Mouse (Mus musculus) neural tube, embryonic 14.5 days (tissue): ENCODE measurements around the gene Ier2. TPM values are rescaled to one million over a fixed set of nuclear protein-coding genes. Genes with fewer than 3 reads are reported as not detected.

Source experiments
- ATAC-seq: fragments of 200-750 bp; cut with Nextera tagmentation; 2 replicates; pipeline ENCODE4 v1.8.0; 2017; ENCODE audit warnings: low read depth, mild to moderate bottlenecking, moderate TSS enrichment, moderate library complexity
- H3K27ac ChIP-seq: fragments of 300-500 bp; sonication (generic); 2 replicates; pipeline ENCODE4 v1.5.1; 2014; ENCODE audit warnings: low read depth, mild to moderate bottlenecking, control low read depth, low read length, moderate library complexity, mixed read lengths
- H3K27me3 ChIP-seq: fragments of 300-500 bp; sonication (generic); 2 replicates; pipeline ENCODE4 v1.6.1; 2014; ENCODE audit warnings: low read length; ENCODE audit not compliant: control insufficient read depth, insufficient read depth
- H3K36me3 ChIP-seq: fragments of 300-500 bp; sonication (generic); 2 replicates; pipeline ENCODE4 v1.6.1; 2014; ENCODE audit warnings: low read length, mixed read lengths; ENCODE audit not compliant: control insufficient read depth, insufficient read depth
- H3K4me1 ChIP-seq: fragments of 300-500 bp; sonication (generic); 2 replicates; pipeline ENCODE4 v1.6.1; 2014; ENCODE audit warnings: low read length; ENCODE audit not compliant: control insufficient read depth, insufficient read depth
- H3K4me2 ChIP-seq: fragments of 300-500 bp; sonication (generic); 2 replicates; pipeline ENCODE4 v1.6.1; 2014; ENCODE audit warnings: mild to moderate bottlenecking, low read depth, low read length, control low read depth
- H3K4me3 ChIP-seq: fragments of 300-500 bp; sonication (generic); 2 replicates; pipeline ENCODE4 v1.5.1; 2014; ENCODE audit warnings: low read depth, low read length, control low read depth, mixed read lengths
- H3K9ac ChIP-seq: fragments of 300-500 bp; sonication (generic); replicated peaks from 2 replicates; pipeline ENCODE4 v1.6.1; 2014; ENCODE audit warnings: low read depth, mild to moderate bottlenecking, control low read depth, low read length, mixed read lengths
- H3K9me3 ChIP-seq: fragments of 300-500 bp; sonication (generic); 2 replicates; pipeline ENCODE4 v1.6.1; 2016; ENCODE audit warnings: low read length; ENCODE audit not compliant: control insufficient read depth
- WGBS: fragments of 180-500 bp; shearing (Covaris S2); extraction: QIAGEN DNeasy Blood & Tissue Kit; methylation state at CpG from one replicate; pipeline ENCODE4 v1.1.7; 2014; 5-methylcytosine and 5-hydroxymethylcytosine counted together
- polyA plus RNA-seq: library from polyadenylated mRNA; unstranded; fragments of >200 nt; fragmentation: Nextera tagmentation; extraction: Ambion mirVana; gene quantifications from 2 replicates; pipeline ENCODE4 v1.2.1, GENCODE M21; 2014

The Ier2 gene
- polyA plus RNA-seq, 1 experiment from 2014 or later = 14.4 TPM

- no peak for ATAC-seq
- peaks cover 9% of the 10 kb centered on the region for H3K36me3 ChIP-seq
- H3K4me3 ChIP-seq = no peak overlapping the region
- peaks cover 11% of the 10 kb centered on the region for H3K4me1 ChIP-seq
- no peaks in the 10 kb centered on the region for H3K9me3 ChIP-seq
- H3K27ac ChIP-seq = no peak overlapping the region
- no peak overlapping the region for H3K4me2 ChIP-seq
- no peak overlapping the region for H3K9ac ChIP-seq
- 87% methylated on average over 6 of the region's 6 CpGs for WGBS
- H3K27me3 ChIP-seq = no peaks in the 10 kb centered on the region
Observed at GRCm38 (mm10) chr8:84668731-84669485, 6.3 kb upstream of the Ier2 start.

- no peaks in the 10 kb centered on the region for H3K27me3 ChIP-seq
- no peak overlapping the region for H3K27ac ChIP-seq
- no peak for ATAC-seq
- H3K9me3 ChIP-seq = no peaks in the 10 kb centered on the region
- peaks cover 6% of the 10 kb centered on the region for H3K36me3 ChIP-seq
- no peak overlapping the region for H3K9ac ChIP-seq
- peaks cover 16% of the 10 kb centered on the region for H3K4me1 ChIP-seq
- H3K4me3 ChIP-seq = no peak overlapping the region
- no peak overlapping the region for H3K4me2 ChIP-seq
- 88% methylated on average over 1 of the region's 1 CpGs for WGBS
Observed at GRCm38 (mm10) chr8:84668081-84668480, 5.4 kb upstream of the Ier2 start.

GRCm38 (mm10) chr8:84665385-84665893 is 2.8 kb upstream of the Ier2 start:
- Histone ChIP-seq H3K9me3 (no peaks in the 10 kb centered on the region), H3K4me2 (peak overlapping the region; percentile 88), H3K27ac (peak overlapping the region; percentile 84), H3K27me3 (no peaks in the 10 kb centered on the region), H3K9ac (peak overlapping the region; percentile 65), H3K4me1 (peaks cover 32% of the 10 kb centered on the region), H3K4me3 (peak overlapping the region; percentile 49), H3K36me3 (no peaks in the 10 kb centered on the region)
- ATAC-seq = peak; percentile 5; the same call in 1 of the 2 replicates
- WGBS = 3% methylated on average over 14 of the region's 14 CpGs

- ATAC-seq = peak; percentile 47
- H3K27me3 ChIP-seq = no peaks in the 10 kb centered on the region
- no peaks in the 10 kb centered on the region for H3K9me3 ChIP-seq
- WGBS = under 1% methylated on average over 29 of the region's 29 CpGs
- H3K9ac ChIP-seq = peak overlapping the region; percentile 65
- peaks cover 37% of the 10 kb centered on the region for H3K4me1 ChIP-seq
- H3K4me3 ChIP-seq = peak overlapping the region; percentile 49
- H3K27ac ChIP-seq = peak overlapping the region; percentile 84
- peak overlapping the region; percentile 88 for H3K4me2 ChIP-seq
- no peaks in the 10 kb centered on the region for H3K36me3 ChIP-seq
Observed at GRCm38 (mm10) chr8:84664566-84665384, 2.1 kb upstream of the Ier2 start.

GRCm38 (mm10) chr8:84663483-84664327 is 1.1 kb upstream of the Ier2 start:
- no peaks in the 10 kb centered on the region for H3K27me3 ChIP-seq
- H3K4me2 ChIP-seq = peak overlapping the region; percentile 88
- peak overlapping the region; percentile 65 for H3K9ac ChIP-seq
- no peaks in the 10 kb centered on the region for H3K36me3 ChIP-seq
- 3% methylated on average over 43 of the region's 43 CpGs for WGBS
- peak; percentile 83 for ATAC-seq
- peak overlapping the region; percentile 84 for H3K27ac ChIP-seq
- H3K4me1 ChIP-seq = peaks cover 40% of the 10 kb centered on the region
- H3K9me3 ChIP-seq = no peaks in the 10 kb centered on the region
- H3K4me3 ChIP-seq = peak overlapping the region; percentile 51

- ATAC-seq = peak; percentile 8; the same call in 1 of the 2 replicates
- Histone ChIP-seq H3K4me2 (peak overlapping the region; percentile 88), H3K4me3 (peak overlapping the region; percentile 51), H3K4me1 (peaks cover 40% of the 10 kb centered on the region), H3K27me3 (no peaks in the 10 kb centered on the region), H3K36me3 (no peaks in the 10 kb centered on the region), H3K9me3 (no peaks in the 10 kb centered on the region), H3K27ac (peak overlapping the region; percentile 84), H3K9ac (peak overlapping the region; percentile 76)
- under 1% methylated on average over 61 of the region's 61 CpGs for WGBS
Observed at GRCm38 (mm10) chr8:84661961-84662571, 586 bp downstream of the Ier2 start.

GRCm38 (mm10) chr8:84661458-84661871 is 1.2 kb downstream of the Ier2 start:
- Histone ChIP-seq H3K4me3 (peak overlapping the region; percentile 51), H3K9me3 (no peaks in the 10 kb centered on the region), H3K9ac (peak overlapping the region; percentile 76), H3K27me3 (no peaks in the 10 kb centered on the region), H3K4me1 (peaks cover 45% of the 10 kb centered on the region), H3K4me2 (peak overlapping the region; percentile 88), H3K27ac (peak overlapping the region; percentile 84), H3K36me3 (no peaks in the 10 kb centered on the region)
- 1% methylated on average over 24 of the region's 24 CpGs for WGBS
- no peak for ATAC-seq

GRCm38 (mm10) chr8:84660819-84661457 is 1.7 kb downstream of the Ier2 start:
- Histone ChIP-seq H3K9me3 (no peaks in the 10 kb centered on the region), H3K9ac (peak overlapping the region; percentile 76; the same call in 1 of the 2 replicates), H3K4me2 (peak overlapping the region; percentile 88), H3K4me1 (peaks cover 45% of the 10 kb centered on the region), H3K27me3 (no peaks in the 10 kb centered on the region), H3K36me3 (no peaks in the 10 kb centered on the region), H3K4me3 (peak overlapping the region; percentile 51), H3K27ac (peak overlapping the region; percentile 40; the same call in 1 of the 2 replicates)
- ATAC-seq = no peak
- WGBS = 0% methylated on average over 20 of the region's 20 CpGs
